Mouse (Mus musculus): ENCODE measurements around the gene Rrbp1. TPM values are rescaled to one million over a fixed set of nuclear protein-coding genes. Genes with fewer than 3 reads are reported as not detected.

Rrbp1 gene
- polyA plus RNA-seq, 1 experiment from 2014 or later: 139 TPM

- peak; percentile 10; the same call in 1 of the 2 replicates for ATAC-seq (ENCODE audit: insufficient number of reproducible peaks, insufficient read depth, low FRiP score, low read depth)
- peaks cover 24% of the 10 kb centered on the region for H3K4me1 ChIP-seq (ENCODE audit: control insufficient read depth, insufficient read depth, low read length)
- no peaks in the 10 kb centered on the region for H3K9me3 ChIP-seq (ENCODE audit: control insufficient read depth, low read depth, low read length)
- peak overlapping the region; percentile 99 for H3K27ac ChIP-seq (ENCODE audit: low read length)
- WGBS: 0% methylated on average over 32 of the region's 32 CpGs
- peak overlapping the region; percentile 85 for H3K4me3 ChIP-seq (ENCODE audit: low read depth, low read length)
- H3K4me2 ChIP-seq (replicated peaks; ENCODE audit: low read depth, low read length): peak overlapping the region; percentile 66
- H3K36me3 ChIP-seq (ENCODE audit: control insufficient read depth, insufficient read depth, low read length): no peaks in the 10 kb centered on the region
- peak overlapping the region; percentile 80 for H3K9ac ChIP-seq (replicated peaks; ENCODE audit: low read depth, low read length)
- H3K27me3 ChIP-seq (ENCODE audit: control insufficient read depth, insufficient read depth, low read length): no peaks in the 10 kb centered on the region
These were observed 95.4 kb downstream of the Rrbp1 start for GRCm38 (mm10) chr2:143915600-143916135.

- under 1% methylated on average over 71 of the region's 71 CpGs for WGBS
- Histone ChIP-seq H3K9me3 (ENCODE audit: control insufficient read depth, low read depth, low read length) (no peaks in the 10 kb centered on the region), H3K36me3 (ENCODE audit: control insufficient read depth, insufficient read depth, low read length) (no peaks in the 10 kb centered on the region), H3K4me1 (ENCODE audit: control insufficient read depth, insufficient read depth, low read length) (peaks cover 24% of the 10 kb centered on the region), H3K4me2 (replicated peaks; ENCODE audit: low read depth, low read length) (peak within 1 kb of the TSS; percentile 66), H3K27me3 (ENCODE audit: control insufficient read depth, insufficient read depth, low read length) (no peaks in the 10 kb centered on the region), H3K9ac (replicated peaks; ENCODE audit: low read depth, low read length) (peak within 1 kb of the TSS; percentile 80), H3K4me3 (ENCODE audit: low read depth, low read length) (peak within 1 kb of the TSS; percentile 85), H3K27ac (ENCODE audit: low read length) (peak within 1 kb of the TSS; percentile 99)
- peak; percentile 98 for ATAC-seq (ENCODE audit: insufficient number of reproducible peaks, insufficient read depth, low FRiP score, low read depth)
These were observed 96.1 kb downstream of the Rrbp1 start, which contains the start of gene Dstn for GRCm38 (mm10) chr2:143914760-143915599. Gene Dstn, plus strand, starts transcription at chr2:143915320.

GRCm38 (mm10) chr2:143914221-143914620 is 96.8 kb downstream of the Rrbp1 start:
- peak overlapping the region; percentile 64 for H3K4me2 ChIP-seq (replicated peaks; ENCODE audit: low read depth, low read length)
- no peaks in the 10 kb centered on the region for H3K36me3 ChIP-seq (ENCODE audit: control insufficient read depth, insufficient read depth, low read length)
- H3K4me3 ChIP-seq (ENCODE audit: low read depth, low read length): peak overlapping the region; percentile 85
- peaks cover 20% of the 10 kb centered on the region for H3K4me1 ChIP-seq (ENCODE audit: control insufficient read depth, insufficient read depth, low read length)
- peak overlapping the region; percentile 80 for H3K9ac ChIP-seq (replicated peaks; ENCODE audit: low read depth, low read length)
- no peaks in the 10 kb centered on the region for H3K27me3 ChIP-seq (ENCODE audit: control insufficient read depth, insufficient read depth, low read length)
- WGBS: 5% methylated on average over 10 of the region's 10 CpGs
- H3K9me3 ChIP-seq (ENCODE audit: control insufficient read depth, low read depth, low read length): no peaks in the 10 kb centered on the region
- peak overlapping the region; percentile 99 for H3K27ac ChIP-seq (ENCODE audit: low read length)
- no peak for ATAC-seq (ENCODE audit: insufficient number of reproducible peaks, insufficient read depth, low FRiP score, low read depth)

- Histone ChIP-seq H3K4me2 (replicated peaks; ENCODE audit: low read depth, low read length) (no peak overlapping the region), H3K4me1 (ENCODE audit: control insufficient read depth, insufficient read depth, low read length) (peaks cover 7% of the 10 kb centered on the region; the same call in 1 of the 2 replicates), H3K4me3 (ENCODE audit: low read depth, low read length) (no peak overlapping the region), H3K36me3 (ENCODE audit: control insufficient read depth, insufficient read depth, low read length) (no peaks in the 10 kb centered on the region), H3K27me3 (ENCODE audit: control insufficient read depth, insufficient read depth, low read length) (no peaks in the 10 kb centered on the region), H3K27ac (ENCODE audit: low read length) (no peak overlapping the region), H3K9ac (replicated peaks; ENCODE audit: low read depth, low read length) (no peak overlapping the region), H3K9me3 (ENCODE audit: control insufficient read depth, low read depth, low read length) (no peaks in the 10 kb centered on the region)
- 90% methylated on average over 2 of the region's 2 CpGs for WGBS
- ATAC-seq (ENCODE audit: insufficient number of reproducible peaks, insufficient read depth, low FRiP score, low read depth): no peak
These were observed 98.9 kb downstream of the Rrbp1 start for GRCm38 (mm10) chr2:143912199-143912598.

GRCm38 (mm10) chr2:143909230-143909629 is 101.8 kb downstream of the Rrbp1 start:
- no peaks in the 10 kb centered on the region for H3K27me3 ChIP-seq (ENCODE audit: control insufficient read depth, insufficient read depth, low read length)

GRCm38 (mm10) chr2:143904896-143905295 is 106.2 kb downstream of the Rrbp1 start:
- H3K27me3 ChIP-seq (ENCODE audit: control insufficient read depth, insufficient read depth, low read length): no peaks in the 10 kb centered on the region
- no peaks in the 10 kb centered on the region for H3K36me3 ChIP-seq (ENCODE audit: control insufficient read depth, insufficient read depth, low read length)
- no peaks in the 10 kb centered on the region for H3K9me3 ChIP-seq (ENCODE audit: control insufficient read depth, low read depth, low read length)
- no peak overlapping the region for H3K9ac ChIP-seq (replicated peaks; ENCODE audit: low read depth, low read length)
- WGBS: 80% methylated on average over 5 of the region's 5 CpGs
- H3K27ac ChIP-seq (ENCODE audit: low read length): no peak overlapping the region
- no peak overlapping the region for H3K4me2 ChIP-seq (replicated peaks; ENCODE audit: low read depth, low read length)
- ATAC-seq (ENCODE audit: insufficient number of reproducible peaks, insufficient read depth, low FRiP score, low read depth): no peak
- H3K4me1 ChIP-seq (ENCODE audit: control insufficient read depth, insufficient read depth, low read length): 0 out of 2 replicates have a peak, but pooled peaks cover 5% of the 10 kb centered on the region
- H3K4me3 ChIP-seq (ENCODE audit: low read depth, low read length): no peak overlapping the region

More at GRCm38 (mm10) chr2:143909230-143909629, 101.8 kb downstream of the Rrbp1 start:
- Histone ChIP-seq H3K4me1 (ENCODE audit: control insufficient read depth, insufficient read depth, low read length) (no peaks in the 10 kb centered on the region), H3K4me3 (ENCODE audit: low read depth, low read length) (no peak overlapping the region), H3K9ac (replicated peaks; ENCODE audit: low read depth, low read length) (no peak overlapping the region), H3K27ac (ENCODE audit: low read length) (no peak overlapping the region), H3K9me3 (ENCODE audit: control insufficient read depth, low read depth, low read length) (no peaks in the 10 kb centered on the region), H3K4me2 (replicated peaks; ENCODE audit: low read depth, low read length) (no peak overlapping the region), H3K36me3 (ENCODE audit: control insufficient read depth, insufficient read depth, low read length) (no peaks in the 10 kb centered on the region)
- ATAC-seq (ENCODE audit: insufficient number of reproducible peaks, insufficient read depth, low FRiP score, low read depth): no peak
- 76% methylated on average over 2 of the region's 2 CpGs for WGBS

- 44% methylated on average over 9 of the region's 9 CpGs for WGBS
- peak overlapping the region; percentile 61 for H3K27ac ChIP-seq (ENCODE audit: low read length)
- no peak for ATAC-seq (ENCODE audit: insufficient number of reproducible peaks, insufficient read depth, low FRiP score, low read depth)
These were observed 107.6 kb downstream of the Rrbp1 start for GRCm38 (mm10) chr2:143903376-143904045.

GRCm38 (mm10) chr2:143900821-143901351 is 110.2 kb downstream of the Rrbp1 start:
- no peak overlapping the region for H3K4me3 ChIP-seq (ENCODE audit: low read depth, low read length)
- H3K4me2 ChIP-seq (replicated peaks; ENCODE audit: low read depth, low read length): no peak overlapping the region
- H3K4me1 ChIP-seq (ENCODE audit: control insufficient read depth, insufficient read depth, low read length): 0 out of 2 replicates have a peak, but pooled peaks cover 5% of the 10 kb centered on the region
- no peaks in the 10 kb centered on the region for H3K27me3 ChIP-seq (ENCODE audit: control insufficient read depth, insufficient read depth, low read length)
- H3K9me3 ChIP-seq (ENCODE audit: control insufficient read depth, low read depth, low read length): no peaks in the 10 kb centered on the region
- ATAC-seq (ENCODE audit: insufficient number of reproducible peaks, insufficient read depth, low FRiP score, low read depth): no peak
- H3K27ac ChIP-seq (ENCODE audit: low read length): no peak overlapping the region
- 64% methylated on average over 5 of the region's 5 CpGs for WGBS
- H3K9ac ChIP-seq (replicated peaks; ENCODE audit: low read depth, low read length): no peak overlapping the region
- no peaks in the 10 kb centered on the region for H3K36me3 ChIP-seq (ENCODE audit: control insufficient read depth, insufficient read depth, low read length)

More at GRCm38 (mm10) chr2:143903376-143904045, 107.6 kb downstream of the Rrbp1 start:
- Histone ChIP-seq H3K9me3 (ENCODE audit: control insufficient read depth, low read depth, low read length) (no peaks in the 10 kb centered on the region), H3K4me2 (replicated peaks; ENCODE audit: low read depth, low read length) (no peak overlapping the region), H3K4me3 (ENCODE audit: low read depth, low read length) (no peak overlapping the region), H3K9ac (replicated peaks; ENCODE audit: low read depth, low read length) (no peak overlapping the region), H3K27me3 (ENCODE audit: control insufficient read depth, insufficient read depth, low read length) (no peaks in the 10 kb centered on the region), H3K36me3 (ENCODE audit: control insufficient read depth, insufficient read depth, low read length) (no peaks in the 10 kb centered on the region), H3K4me1 (ENCODE audit: control insufficient read depth, insufficient read depth, low read length) (0 out of 2 replicates have a peak, but pooled peaks cover 5% of the 10 kb centered on the region)

Measured in stomach, embryonic 14.5 days (tissue).